Mouse (Mus musculus): Measurements from ENCODE around the gene Lad1. TPM values are rescaled to one million over a fixed set of nuclear protein-coding genes. Genes with fewer than 3 reads are reported as not detected.

The Lad1 gene
- polyA plus RNA-seq, 2 experiments from 2014 or later, result 9.2 to 13.6 TPM

Other genes with a start within 250 kb of the Lad1 start
- gene Nav1, start 211.3 kb upstream of the Lad1 start, polyA plus RNA-seq (2017; shearing (Covaris generic)), result under 1 TPM; 0.29 to 0.98 TPM
- 10 to 100 TPM; 21.7 to 38.1 TPM for gene Csrp1, start 98.5 kb upstream of the Lad1 start, polyA plus RNA-seq (2017; shearing (Covaris generic))
- under 1 TPM; 0.58 to 0.98 TPM for gene Phlda3, start 52.5 kb upstream of the Lad1 start, polyA plus RNA-seq (2017; shearing (Covaris generic))
- not detected for gene Tnni1, start 39.2 kb upstream of the Lad1 start, polyA plus RNA-seq (2017; shearing (Covaris generic))
- 1 to 10 TPM in 1 of 2 experiments, under 1 TPM in 1; 0.83 to 1.4 TPM for gene Tnnt2, start 17.8 kb downstream of the Lad1 start, polyA plus RNA-seq (2017; shearing (Covaris generic))
- gene Pkp1, start 100.6 kb downstream of the Lad1 start, polyA plus RNA-seq (2017; shearing (Covaris generic)), result not detected
- not detected for gene Igfn1, start 187.7 kb downstream of the Lad1 start, polyA plus RNA-seq (2017; shearing (Covaris generic))
- 10 to 100 TPM; 36.4 to 64.0 TPM for gene Tmem9, start 189.6 kb downstream of the Lad1 start, polyA plus RNA-seq (2017; shearing (Covaris generic))
- not detected for gene Ascl5, start 232.2 kb downstream of the Lad1 start, polyA plus RNA-seq (2017; shearing (Covaris generic))
- 1 to 10 TPM; 3.6 to 6.9 TPM for gene Cacna1s, start 234.2 kb downstream of the Lad1 start, polyA plus RNA-seq (2017; shearing (Covaris generic))

All from CD4-positive, CD25-positive, alpha-beta regulatory T cell, adult 4 months (primary cell).